Mouse (Mus musculus) embryonic facial prominence, embryonic 15.5 days (tissue): ENCODE results near the gene Slco3a1. TPM values are rescaled to one million over a fixed set of nuclear protein-coding genes. Genes with fewer than 3 reads are reported as not detected.

Experiments
- ATAC-seq: fragments of 200-750 bp; cut with Nextera tagmentation; 2 replicates; pipeline ENCODE4 v1.8.0; 2017; ENCODE audit warnings: low read depth, moderate TSS enrichment; ENCODE audit not compliant: insufficient number of reproducible peaks, low FRiP score, low TSS enrichment
- H3K27ac ChIP-seq: fragments of 300-500 bp; sonication (generic); replicated peaks from 2 replicates; pipeline ENCODE4 v1.5.1; 2015; ENCODE audit warnings: mild to moderate bottlenecking, inconsistent platforms
- H3K27me3 ChIP-seq: fragments of 300-500 bp; sonication (generic); 2 replicates; pipeline ENCODE4 v1.6.1; 2015; ENCODE audit warnings: inconsistent platforms
- H3K36me3 ChIP-seq: fragments of 300-500 bp; sonication (generic); 2 replicates; pipeline ENCODE4 v1.6.1; 2015; ENCODE audit warnings: mild to moderate bottlenecking, inconsistent platforms
- H3K4me1 ChIP-seq: fragments of 300-500 bp; sonication (generic); 2 replicates; pipeline ENCODE4 v1.6.1; 2015; ENCODE audit warnings: inconsistent platforms
- H3K4me2 ChIP-seq: fragments of 300-500 bp; sonication (generic); replicated peaks from 2 replicates; pipeline ENCODE4 v1.6.1; 2015; ENCODE audit warnings: mild to moderate bottlenecking, inconsistent platforms
- H3K4me3 ChIP-seq: fragments of 300-500 bp; sonication (generic); replicated peaks from 2 replicates; pipeline ENCODE4 v1.5.1; 2015; ENCODE audit warnings: mild to moderate bottlenecking, inconsistent platforms
- H3K9ac ChIP-seq: fragments of 300-500 bp; sonication (generic); 2 replicates; pipeline ENCODE4 v1.6.1; 2015; ENCODE audit warnings: inconsistent platforms
- H3K9me3 ChIP-seq: fragments of 300-500 bp; sonication (generic); replicated peaks from 2 replicates; pipeline ENCODE4 v1.6.1; 2016; ENCODE audit warnings: inconsistent platforms
- WGBS: fragments of 180-500 bp; shearing (Covaris S2); methylation state at CpG from one replicate; pipeline ENCODE4 v1.1.7; 2015; 5-methylcytosine and 5-hydroxymethylcytosine counted together
- polyA plus RNA-seq: library from polyadenylated mRNA; unstranded; fragments of >200 nt; fragmentation: Nextera tagmentation; extraction: Ambion mirVana; gene quantifications from 2 replicates; pipeline ENCODE4 v1.2.1, GENCODE M21; 2015

The Slco3a1 gene
- polyA plus RNA-seq, 1 experiment from 2014 or later = 20.5 TPM

DNA sequence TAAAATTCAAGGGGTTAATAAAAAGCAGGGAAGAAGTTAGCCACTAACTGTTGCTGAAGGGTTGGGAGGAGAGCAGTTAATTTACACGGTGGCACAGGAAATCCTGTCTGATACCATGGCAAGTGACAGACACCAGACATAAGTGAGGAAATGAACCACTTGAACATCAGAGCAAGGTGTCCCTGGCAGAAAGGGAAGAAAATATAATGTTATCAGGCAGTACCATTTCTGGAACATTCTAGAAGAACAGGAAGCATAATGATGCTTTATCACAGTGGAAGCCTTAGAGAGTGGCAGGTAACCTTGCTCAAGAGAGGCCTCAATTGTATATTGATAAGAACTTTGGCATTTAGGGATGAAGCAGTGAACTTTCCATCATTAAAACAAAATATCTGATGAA lies 127.4 kb downstream of the Slco3a1 start:
- no peaks in the 10 kb centered on the region for H3K27me3 ChIP-seq
- H3K4me2 ChIP-seq = no peak overlapping the region
- H3K27ac ChIP-seq = no peak overlapping the region
- H3K9me3 ChIP-seq = no peaks in the 10 kb centered on the region
- no peak overlapping the region for H3K4me3 ChIP-seq
- ATAC-seq = no peak
- H3K4me1 ChIP-seq = peaks cover 12% of the 10 kb centered on the region; the same call in 1 of the 2 replicates
- H3K36me3 ChIP-seq = no peaks in the 10 kb centered on the region
- 56% methylated on average over 1 of the region's 1 CpGs for WGBS
- H3K9ac ChIP-seq = no peak overlapping the region

DNA sequence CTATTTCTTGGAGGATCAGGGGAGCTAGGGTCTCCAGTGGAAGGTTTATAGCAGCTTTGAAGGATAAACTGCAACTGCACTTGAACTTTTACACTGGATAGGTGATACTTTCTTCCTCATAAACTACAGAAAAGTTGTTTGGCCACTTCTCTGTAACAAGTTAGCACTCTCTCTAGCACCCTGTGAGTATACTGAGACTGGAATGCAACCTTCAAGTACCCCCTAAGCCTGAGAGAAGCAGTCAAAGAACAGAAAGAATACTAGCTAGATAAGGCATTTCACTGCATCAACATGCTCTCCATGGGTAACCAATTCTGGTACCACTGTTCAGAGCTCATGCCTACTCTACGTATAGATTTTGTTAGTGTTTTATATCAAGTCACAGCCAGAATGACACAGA lies 128.6 kb downstream of the Slco3a1 start:
- 96% methylated on average over 1 of the region's 1 CpGs for WGBS
- H3K4me1 ChIP-seq = peaks cover 16% of the 10 kb centered on the region; the same call in 1 of the 2 replicates
- H3K36me3 ChIP-seq = no peaks in the 10 kb centered on the region
- no peak overlapping the region for H3K27ac ChIP-seq
- ATAC-seq = no peak
- no peak overlapping the region for H3K9ac ChIP-seq
- H3K4me3 ChIP-seq = no peak overlapping the region
- H3K9me3 ChIP-seq = no peaks in the 10 kb centered on the region
- no peak overlapping the region for H3K4me2 ChIP-seq
- H3K27me3 ChIP-seq = no peaks in the 10 kb centered on the region

DNA sequence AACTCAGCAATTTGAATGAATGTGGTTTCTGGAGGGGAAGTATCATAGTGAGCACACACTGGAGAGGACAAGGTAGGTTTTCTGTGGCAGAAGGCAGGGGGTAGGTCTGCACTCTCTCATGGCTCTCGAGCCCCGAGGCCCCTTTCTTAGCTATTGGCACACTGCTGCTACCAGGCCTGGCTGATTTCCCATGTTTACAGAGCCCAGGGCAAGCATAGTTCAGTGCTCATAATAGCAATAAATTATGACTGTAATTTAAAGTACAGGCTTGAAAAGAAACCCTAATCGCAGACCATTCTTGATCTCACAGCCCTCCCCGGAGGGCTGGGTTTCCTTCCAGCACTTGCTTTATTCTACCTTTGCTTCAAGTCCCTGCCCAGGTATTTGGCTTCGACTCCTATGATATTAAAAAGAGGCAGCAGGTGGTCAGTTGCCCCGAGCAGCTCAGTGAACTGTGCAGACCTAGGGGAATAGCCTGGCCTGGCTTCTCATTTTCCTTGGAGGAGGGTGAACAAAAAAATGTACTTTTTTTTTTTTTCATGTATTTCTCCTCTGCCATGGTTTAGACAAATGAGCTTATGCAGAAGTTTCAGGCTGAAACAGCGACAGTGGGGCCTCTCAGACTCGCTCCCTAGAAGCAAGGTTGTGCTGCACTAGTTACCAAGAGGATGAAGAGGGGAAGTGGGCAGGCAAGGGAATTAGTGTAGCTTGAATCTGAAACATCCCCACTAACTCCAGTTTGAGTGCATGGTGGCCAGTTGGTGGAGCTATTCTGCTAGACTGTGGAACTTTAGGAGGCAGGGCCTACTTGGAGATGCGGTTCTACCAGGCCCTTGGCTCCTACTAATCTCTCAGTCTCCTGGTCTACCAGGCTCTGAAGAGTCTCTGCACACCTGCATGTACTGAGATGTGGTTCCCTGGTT lies 130.4 kb downstream of the Slco3a1 start:
- Histone ChIP-seq H3K4me2 (no peak overlapping the region), H3K4me1 (peaks cover 16% of the 10 kb centered on the region; the same call in 1 of the 2 replicates), H3K9ac (no peak overlapping the region), H3K9me3 (no peaks in the 10 kb centered on the region), H3K4me3 (no peak overlapping the region), H3K27me3 (no peaks in the 10 kb centered on the region), H3K27ac (no peak overlapping the region), H3K36me3 (no peaks in the 10 kb centered on the region)
- ATAC-seq = no peak
- WGBS = 47% methylated on average over 9 of the region's 9 CpGs

DNA sequence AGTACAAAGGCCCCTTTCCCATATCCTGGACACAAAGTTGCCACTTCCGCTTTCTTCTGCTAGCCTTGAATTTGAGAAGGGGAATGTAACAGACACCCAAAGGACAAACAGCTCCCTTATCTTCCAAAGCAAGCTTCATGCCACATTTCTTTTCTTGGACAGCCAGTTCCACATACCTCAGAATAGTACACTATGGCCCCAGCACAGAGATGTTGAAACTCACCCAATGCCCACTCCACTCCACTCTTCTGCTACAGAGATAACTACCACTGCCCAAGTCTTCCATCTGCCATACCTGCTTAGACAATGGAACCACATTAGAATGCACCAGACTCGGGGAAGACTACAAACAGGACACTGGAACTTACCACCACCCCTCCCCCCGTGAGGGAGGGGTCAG lies 131.3 kb downstream of the Slco3a1 start:
- no peak overlapping the region for H3K4me3 ChIP-seq
- H3K27ac ChIP-seq = no peak overlapping the region
- no peaks in the 10 kb centered on the region for H3K36me3 ChIP-seq
- H3K9me3 ChIP-seq = no peaks in the 10 kb centered on the region
- no peak overlapping the region for H3K9ac ChIP-seq
- no peak overlapping the region for H3K4me2 ChIP-seq
- no peak for ATAC-seq
- WGBS = 64% methylated on average over 3 of the region's 3 CpGs
- no peaks in the 10 kb centered on the region for H3K27me3 ChIP-seq
- peaks cover 16% of the 10 kb centered on the region; the same call in 1 of the 2 replicates for H3K4me1 ChIP-seq

- Histone ChIP-seq H3K4me3 (no peak overlapping the region), H3K4me2 (no peak overlapping the region), H3K9me3 (no peaks in the 10 kb centered on the region), H3K4me1 (peaks cover 16% of the 10 kb centered on the region; the same call in 1 of the 2 replicates), H3K27ac (no peak overlapping the region), H3K27me3 (no peaks in the 10 kb centered on the region), H3K9ac (no peak overlapping the region), H3K36me3 (no peaks in the 10 kb centered on the region)
- WGBS = 93% methylated on average over 2 of the region's 2 CpGs
- ATAC-seq = no peak
Observed at GRCm38 (mm10) chr7:74422731-74423130, 131.8 kb downstream of the Slco3a1 start.

GRCm38 (mm10) chr7:74422002-74422401 lies 132.6 kb downstream of the Slco3a1 start:
- ATAC-seq = no peak
- Histone ChIP-seq H3K27ac (no peak overlapping the region), H3K4me2 (no peak overlapping the region), H3K4me3 (no peak overlapping the region), H3K27me3 (no peaks in the 10 kb centered on the region), H3K9me3 (no peaks in the 10 kb centered on the region), H3K36me3 (no peaks in the 10 kb centered on the region), H3K9ac (no peak overlapping the region), H3K4me1 (peaks cover 16% of the 10 kb centered on the region; the same call in 1 of the 2 replicates)
- 45% methylated on average over 13 of the region's 13 CpGs for WGBS

DNA sequence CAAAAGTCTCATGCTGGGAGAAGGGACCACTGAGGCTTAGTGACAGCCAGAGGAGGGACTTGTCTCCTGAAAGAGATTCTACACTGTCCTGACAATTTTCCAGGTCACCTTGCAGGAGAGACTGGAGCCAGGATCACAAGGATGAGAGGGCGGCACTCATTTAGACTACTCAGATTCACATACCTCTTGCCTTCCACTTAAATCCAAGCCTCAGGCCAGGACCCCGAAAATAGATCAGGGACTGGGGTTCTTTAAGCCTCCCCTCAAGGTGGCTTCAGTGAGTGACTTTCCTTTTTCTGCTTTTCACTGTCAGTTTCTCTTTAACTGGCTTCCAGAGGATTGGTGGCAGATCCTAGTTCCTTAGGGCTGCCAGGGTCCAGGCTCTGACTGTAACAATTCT lies 133.0 kb downstream of the Slco3a1 start:
- Histone ChIP-seq H3K4me3 (no peak overlapping the region), H3K4me1 (peaks cover 16% of the 10 kb centered on the region; the same call in 1 of the 2 replicates), H3K36me3 (no peaks in the 10 kb centered on the region), H3K9ac (no peak overlapping the region), H3K27me3 (no peaks in the 10 kb centered on the region), H3K9me3 (no peaks in the 10 kb centered on the region), H3K27ac (no peak overlapping the region), H3K4me2 (no peak overlapping the region)
- no peak for ATAC-seq
- WGBS = 72% methylated on average over 2 of the region's 2 CpGs

DNA sequence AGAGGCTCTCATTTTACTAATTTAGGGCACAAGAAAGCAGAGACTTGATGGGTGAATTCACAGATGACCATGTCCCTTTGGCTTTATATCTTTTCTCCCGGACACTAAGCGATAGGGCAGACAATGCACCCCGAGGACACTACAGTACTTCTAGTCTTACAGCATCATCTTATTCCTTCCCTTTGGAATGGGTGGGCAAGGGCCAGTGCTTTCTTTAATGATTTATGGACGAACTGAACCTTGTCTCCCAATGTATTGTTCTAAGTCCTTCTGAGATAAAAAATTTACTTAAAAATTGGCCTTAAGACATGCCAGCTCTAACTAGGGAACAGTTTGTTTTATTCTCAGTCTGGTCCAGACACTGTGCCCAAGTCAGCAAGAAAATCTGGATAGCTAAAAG lies 134.9 kb downstream of the Slco3a1 start:
- ATAC-seq = no peak
- Histone ChIP-seq H3K4me3 (no peak overlapping the region), H3K36me3 (no peaks in the 10 kb centered on the region), H3K27ac (no peak overlapping the region), H3K9me3 (no peaks in the 10 kb centered on the region), H3K27me3 (no peaks in the 10 kb centered on the region), H3K9ac (no peak overlapping the region), H3K4me2 (no peak overlapping the region), H3K4me1 (peaks cover 16% of the 10 kb centered on the region; the same call in 1 of the 2 replicates)
- 85% methylated on average over 4 of the region's 4 CpGs for WGBS

GRCm38 (mm10) chr7:74417009-74417408 lies 137.6 kb downstream of the Slco3a1 start:
- WGBS = 75% methylated on average over 6 of the region's 6 CpGs
- H3K4me1 ChIP-seq = peaks cover 11% of the 10 kb centered on the region

DNA sequence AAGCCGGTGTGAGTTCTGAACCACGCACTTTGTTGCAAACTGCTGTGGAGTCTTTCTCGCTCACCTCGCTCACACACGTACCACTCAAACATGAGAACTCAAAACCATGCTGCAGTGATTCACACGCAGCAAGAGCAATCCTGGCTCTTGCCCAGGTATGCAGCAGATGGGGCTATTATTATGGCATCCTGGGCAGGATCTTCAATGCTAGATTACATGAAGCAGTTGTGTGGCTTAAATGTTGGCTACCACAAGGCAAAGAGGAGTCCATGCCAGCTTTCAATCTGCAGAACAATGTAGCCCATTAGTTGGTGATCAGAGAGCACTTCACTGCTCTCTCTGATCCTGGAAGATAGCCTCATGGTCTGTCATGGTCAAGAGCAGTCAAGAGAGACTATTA lies 139.3 kb downstream of the Slco3a1 start:
- Histone ChIP-seq H3K9ac (no peak overlapping the region), H3K27me3 (no peaks in the 10 kb centered on the region), H3K36me3 (no peaks in the 10 kb centered on the region), H3K4me2 (no peak overlapping the region), H3K9me3 (no peaks in the 10 kb centered on the region), H3K4me3 (no peak overlapping the region), H3K27ac (no peak overlapping the region), H3K4me1 (peaks cover 9% of the 10 kb centered on the region)
- 93% methylated on average over 6 of the region's 6 CpGs for WGBS
- no peak for ATAC-seq

More at GRCm38 (mm10) chr7:74417009-74417408, 137.6 kb downstream of the Slco3a1 start:
- no peak overlapping the region for H3K4me2 ChIP-seq
- H3K27me3 ChIP-seq = no peaks in the 10 kb centered on the region
- no peaks in the 10 kb centered on the region for H3K9me3 ChIP-seq
- H3K9ac ChIP-seq = no peak overlapping the region
- ATAC-seq = no peak
- no peak overlapping the region for H3K27ac ChIP-seq
- no peak overlapping the region for H3K4me3 ChIP-seq
- H3K36me3 ChIP-seq = no peaks in the 10 kb centered on the region

- Histone ChIP-seq H3K36me3 (no peaks in the 10 kb centered on the region), H3K9ac (no peak overlapping the region), H3K27me3 (no peaks in the 10 kb centered on the region), H3K4me1 (peaks cover 9% of the 10 kb centered on the region), H3K4me3 (no peak overlapping the region), H3K4me2 (no peak overlapping the region), H3K9me3 (no peaks in the 10 kb centered on the region), H3K27ac (peak overlapping the region; percentile 22; the same call in 1 of the 2 replicates)
- 50% methylated on average over 9 of the region's 9 CpGs for WGBS
- no peak for ATAC-seq
Observed at GRCm38 (mm10) chr7:74413738-74414716, 140.6 kb downstream of the Slco3a1 start.
